Mouse (Mus musculus) adrenal gland, adult (tissue): ENCODE measurements around the gene Prokr2.
A peak's percentile ranks its signal among the peaks of the same experiment; 100 is the strongest.

Experiments used
- DNase-seq, 2 experiments: peaks; one replicate each; pipeline ENCODE4 v3.0.0; 2022 to 2023; ENCODE audit warnings: low spot score in 1 of 2; ENCODE audit not compliant: inconsistent age in 2 of 2

The Prokr2 gene

GRCm38 (mm10) chr2:132385194-132385838 lies at the start of gene Prokr2:
Gene Prokr2 (minus strand): TSS chr2:132385447.
- peak in 1 of 2 experiments; percentile 33 for DNase-seq

GRCm38 (mm10) chr2:132427160-132427941 lies 42.1 kb upstream of the Prokr2 start:
- no peak for DNase-seq

GRCm38 (mm10) chr2:132425576-132425975 lies 40.3 kb upstream of the Prokr2 start:
- DNase-seq, result peak in 1 of 2 experiments; percentile 75

GRCm38 (mm10) chr2:132423411-132424047 lies 38.3 kb upstream of the Prokr2 start:
- DNase-seq, result no peak

GRCm38 (mm10) chr2:132422846-132423245 lies 37.6 kb upstream of the Prokr2 start:
- DNase-seq, result no peak

GRCm38 (mm10) chr2:132418414-132418813 lies 33.2 kb upstream of the Prokr2 start:
- no peak for DNase-seq

GRCm38 (mm10) chr2:132410126-132410525 lies 24.9 kb upstream of the Prokr2 start:
- DNase-seq, result no peak

GRCm38 (mm10) chr2:132398136-132398535 lies 12.9 kb upstream of the Prokr2 start:
- DNase-seq, result no peak

GRCm38 (mm10) chr2:132395753-132396152 lies 10.5 kb upstream of the Prokr2 start:
- DNase-seq, result no peak

GRCm38 (mm10) chr2:132390607-132391160 lies 5.4 kb upstream of the Prokr2 start:
- DNase-seq, result no peak

GRCm38 (mm10) chr2:132389562-132389961 lies 4.3 kb upstream of the Prokr2 start:
- DNase-seq, result peak in 1 of 2 experiments; percentile 57

GRCm38 (mm10) chr2:132384511-132385193 lies 595 bp downstream of the Prokr2 start:
- DNase-seq, result peak; percentile 6 to 35

GRCm38 (mm10) chr2:132382308-132382707 lies 2.9 kb downstream of the Prokr2 start:
- no peak for DNase-seq

GRCm38 (mm10) chr2:132379690-132380089 lies 5.6 kb downstream of the Prokr2 start:
- no peak for DNase-seq

GRCm38 (mm10) chr2:132378602-132379150 lies 6.6 kb downstream of the Prokr2 start:
- no peak for DNase-seq

GRCm38 (mm10) chr2:132377436-132377835 lies 7.8 kb downstream of the Prokr2 start:
- no peak for DNase-seq

- DNase-seq, result no peak
These were observed 9.5 kb downstream of the Prokr2 start for GRCm38 (mm10) chr2:132375721-132376120.

- DNase-seq, result no peak
These were observed 10.1 kb downstream of the Prokr2 start for GRCm38 (mm10) chr2:132375135-132375534.

GRCm38 (mm10) chr2:132373748-132374147 lies 11.5 kb downstream of the Prokr2 start:
- DNase-seq, result no peak

- DNase-seq, result no peak
These were observed 16.8 kb downstream of the Prokr2 start for GRCm38 (mm10) chr2:132368433-132368832.

- no peak for DNase-seq
These were observed 41.4 kb downstream of the Prokr2 start for GRCm38 (mm10) chr2:132343846-132344245.
